Mouse (Mus musculus) MN1 (cell line): ENCODE measurements around the gene Samd8.

Source experiments
- DNase-seq: peaks from one replicate; pipeline ENCODE4 v3.0.0-alpha.2; 2016; ENCODE audit warnings: low spot score

The Samd8 gene

DNA sequence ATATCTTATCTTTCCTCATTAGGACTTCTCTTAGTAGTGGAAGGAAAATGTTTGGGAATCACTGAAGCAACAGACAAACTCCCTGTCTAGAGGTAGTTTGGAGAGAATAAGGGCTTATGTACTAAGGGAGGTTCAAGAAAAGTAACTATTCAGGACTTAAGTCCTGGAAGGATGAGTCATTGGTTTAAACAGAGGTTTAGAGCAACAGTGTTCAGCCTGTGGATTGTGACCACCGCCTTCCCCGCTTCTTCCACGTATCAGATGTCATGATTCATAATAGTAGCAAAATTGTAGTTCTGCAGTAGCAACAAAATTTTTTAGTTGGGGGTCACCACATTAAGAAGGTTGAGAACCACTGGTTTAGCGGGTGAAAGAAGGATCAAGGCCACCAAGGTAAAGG lies 50.3 kb downstream of the Samd8 start:
- no peak for DNase-seq

DNA sequence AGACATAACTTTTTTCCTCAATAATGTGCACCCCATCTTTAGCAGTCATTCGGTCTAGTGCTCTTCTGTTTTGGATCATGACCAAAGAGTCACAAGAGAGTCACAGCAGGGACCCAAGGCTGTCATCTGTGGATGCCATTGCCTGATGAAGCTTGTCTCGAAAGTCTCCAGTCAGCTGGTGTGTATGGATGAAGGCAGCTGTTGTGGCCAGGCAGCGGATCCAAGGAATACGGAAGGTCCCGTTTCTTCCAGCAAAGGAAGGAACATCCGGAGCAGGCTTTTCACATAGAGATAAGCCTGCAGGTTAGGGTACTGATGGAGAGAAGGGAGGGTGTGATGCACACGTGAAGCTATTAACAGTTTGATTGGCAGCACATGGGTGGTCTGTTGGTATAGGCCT lies 51.3 kb downstream of the Samd8 start:
- DNase-seq: no peak

DNA sequence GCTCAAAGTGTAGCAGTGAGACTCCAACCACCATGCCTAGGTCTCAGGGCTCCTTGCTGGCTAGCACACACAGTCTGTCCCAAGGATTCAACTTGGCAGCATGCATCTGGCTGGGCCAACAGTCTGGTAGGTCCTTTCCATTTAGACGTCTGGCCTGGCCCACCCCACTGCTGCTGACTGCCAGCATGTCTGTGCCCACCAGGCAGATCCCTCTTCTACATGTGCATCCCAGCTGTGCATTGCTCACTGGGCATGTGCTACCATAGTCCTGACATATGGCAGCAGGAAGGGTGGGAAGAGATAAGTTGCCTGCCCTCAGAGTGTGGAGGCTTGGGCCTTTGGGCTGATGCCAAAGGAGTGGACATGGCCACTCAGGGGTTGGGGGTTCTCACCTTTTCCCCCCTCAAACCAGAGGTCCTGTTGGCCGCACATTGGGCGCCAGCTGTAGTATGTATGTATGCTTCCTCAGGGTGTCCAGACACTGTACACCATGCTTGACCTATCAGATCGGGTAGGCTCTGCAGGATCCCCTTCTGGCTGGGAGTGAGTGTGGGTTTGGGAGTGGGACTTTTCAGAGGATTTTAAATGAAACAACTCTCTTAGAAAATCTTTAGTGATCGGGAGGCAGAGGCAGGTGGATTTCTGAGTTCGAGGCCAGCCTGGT lies 52.3 kb downstream of the Samd8 start:
- no peak for DNase-seq

DNA sequence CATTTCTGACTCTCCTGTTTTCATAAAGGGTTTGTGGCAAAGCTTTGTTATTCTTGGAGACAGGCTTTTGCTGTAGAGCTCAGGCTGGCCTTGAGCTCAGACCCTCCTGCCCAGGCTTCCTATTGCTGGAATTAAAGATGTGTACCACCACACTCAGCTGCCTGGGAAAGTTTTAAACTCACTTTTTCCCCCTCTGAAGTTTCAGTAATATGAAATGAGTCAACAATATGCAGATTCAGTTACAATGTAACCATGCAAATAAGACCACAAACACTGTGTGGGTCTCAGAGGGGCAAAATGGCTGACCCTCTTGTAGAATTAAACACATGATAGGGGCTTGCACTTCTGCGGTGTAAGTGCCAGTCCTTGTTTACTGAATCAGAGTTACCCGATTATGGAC lies 55.9 kb downstream of the Samd8 start:
- DNase-seq: no peak

DNA sequence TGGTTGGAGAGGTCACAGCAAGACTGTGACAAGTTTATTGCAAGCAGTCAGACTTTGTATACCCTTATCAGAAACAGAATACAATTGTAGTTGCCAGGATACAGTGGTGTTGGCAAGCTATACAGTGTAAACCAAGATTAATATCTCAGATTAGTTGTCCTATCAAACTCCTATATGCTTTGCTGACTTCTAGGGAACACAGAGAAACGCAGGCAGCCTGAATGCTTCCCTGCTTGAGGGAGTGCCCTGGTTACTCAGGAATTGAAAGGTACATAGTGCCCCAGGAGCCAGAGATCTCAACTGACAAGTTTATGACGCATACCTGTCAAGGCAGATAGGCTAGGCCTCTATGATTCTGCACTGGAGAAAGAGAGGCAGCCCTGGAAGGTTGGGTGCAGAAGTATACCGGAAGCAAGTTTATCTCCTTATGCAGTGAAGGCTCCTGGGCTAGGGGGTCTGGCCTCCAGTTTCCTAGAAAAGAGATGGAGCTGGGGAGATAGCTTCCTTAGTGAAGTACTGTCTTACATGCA lies 56.4 kb downstream of the Samd8 start:
- DNase-seq: no peak

DNA sequence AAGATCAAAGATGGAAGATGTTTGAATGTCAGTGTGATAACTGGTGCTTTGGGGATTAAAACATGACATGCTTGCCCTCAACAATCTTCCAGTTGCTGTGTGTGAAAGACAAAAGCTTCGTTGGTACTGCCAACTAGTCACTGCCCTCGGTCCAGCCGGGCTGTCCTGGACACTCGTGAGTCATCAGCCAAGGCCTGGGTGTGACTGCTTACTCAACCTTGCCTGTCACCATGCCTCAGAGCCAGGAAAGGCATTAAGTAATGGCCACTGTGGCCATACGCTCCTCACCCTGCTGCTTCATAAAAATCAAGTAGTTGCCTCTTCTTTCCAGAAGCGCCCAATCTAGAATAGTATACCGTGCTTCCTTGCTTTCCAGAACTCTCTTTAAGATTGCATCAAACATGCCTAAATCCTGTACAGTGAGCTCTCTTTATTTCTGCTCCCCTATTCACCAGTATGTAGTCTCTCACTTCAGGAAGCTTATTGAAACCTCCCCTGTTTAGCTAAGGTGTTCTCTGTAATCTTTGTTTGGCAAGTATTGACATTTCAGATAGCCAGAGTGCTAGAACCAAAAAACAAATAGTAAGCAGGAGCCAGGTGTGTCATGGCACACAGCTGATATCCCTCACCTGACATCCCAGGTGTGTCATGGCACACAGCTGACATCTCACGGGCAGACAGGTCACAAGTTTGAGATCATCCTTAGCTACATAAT lies 58.0 kb downstream of the Samd8 start:
- peak; percentile 16 for DNase-seq

DNA sequence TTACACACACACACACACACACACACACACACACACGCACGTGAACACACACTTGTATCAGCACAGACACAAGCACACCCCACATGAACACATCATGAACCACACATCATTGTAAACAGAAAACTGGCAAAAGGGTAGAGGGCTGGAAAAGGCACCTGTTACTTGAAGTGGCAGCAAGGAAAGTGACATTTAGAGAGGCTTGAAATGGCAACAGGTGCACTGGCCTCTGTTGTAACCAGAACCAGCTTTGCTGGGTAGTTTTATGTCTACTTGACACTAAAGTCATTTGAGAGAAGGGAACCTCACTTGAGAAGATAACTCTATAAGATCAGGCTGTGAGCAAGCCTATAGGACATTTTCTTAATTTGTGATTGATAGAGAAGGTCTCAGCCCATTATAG lies 59.1 kb downstream of the Samd8 start:
- DNase-seq: no peak

DNA sequence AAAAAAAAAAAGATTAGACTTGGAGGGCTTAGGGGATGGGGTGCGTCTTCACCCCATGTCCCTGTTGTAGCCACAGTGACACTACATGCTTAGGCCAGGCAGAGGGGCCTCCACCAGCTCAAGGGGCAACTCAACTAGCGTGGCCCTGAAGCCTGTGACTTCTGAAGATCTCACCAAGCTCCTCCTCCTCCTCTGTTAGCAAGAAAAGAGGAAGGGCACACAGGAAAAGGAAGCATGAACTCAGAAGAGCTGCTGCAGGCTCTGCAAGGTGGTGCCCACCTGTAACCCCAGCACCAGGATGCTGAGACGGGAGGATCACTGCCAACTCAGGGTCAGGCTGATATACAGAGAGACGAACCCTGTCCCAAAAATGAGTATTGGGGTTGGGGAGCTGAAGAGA lies 61.0 kb downstream of the Samd8 start:
- no peak for DNase-seq

DNA sequence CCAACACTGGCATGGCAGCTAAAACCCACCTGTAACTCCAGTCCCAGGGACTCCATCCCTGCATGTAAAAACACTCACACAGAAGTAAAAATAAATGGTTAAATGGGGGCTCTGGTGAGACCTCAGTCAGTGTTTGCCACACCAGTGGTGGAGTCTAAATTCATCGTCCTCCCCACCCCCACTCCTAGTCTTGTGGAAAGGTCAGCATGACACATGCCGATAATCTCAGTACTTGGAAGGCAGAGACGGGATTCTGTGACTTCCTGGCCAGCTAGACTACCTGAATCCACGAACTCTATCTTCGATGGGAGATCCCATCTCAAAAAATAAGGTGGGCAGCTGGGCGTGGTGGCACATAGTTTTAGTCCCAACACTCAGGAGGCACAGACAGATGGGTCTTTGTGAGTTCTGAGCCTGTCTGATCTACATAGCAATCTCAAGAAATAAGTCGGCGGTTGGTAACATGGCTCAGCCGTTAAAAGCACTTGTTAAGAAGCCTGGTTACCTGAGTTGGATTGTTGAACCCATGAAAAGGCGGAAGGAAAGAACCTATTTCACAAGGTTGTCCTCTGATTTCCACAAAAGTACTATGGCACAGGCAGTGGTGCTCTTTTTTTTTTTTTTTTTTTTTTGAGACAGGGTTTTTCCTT lies 61.5 kb downstream of the Samd8 start:
- DNase-seq: no peak

DNA sequence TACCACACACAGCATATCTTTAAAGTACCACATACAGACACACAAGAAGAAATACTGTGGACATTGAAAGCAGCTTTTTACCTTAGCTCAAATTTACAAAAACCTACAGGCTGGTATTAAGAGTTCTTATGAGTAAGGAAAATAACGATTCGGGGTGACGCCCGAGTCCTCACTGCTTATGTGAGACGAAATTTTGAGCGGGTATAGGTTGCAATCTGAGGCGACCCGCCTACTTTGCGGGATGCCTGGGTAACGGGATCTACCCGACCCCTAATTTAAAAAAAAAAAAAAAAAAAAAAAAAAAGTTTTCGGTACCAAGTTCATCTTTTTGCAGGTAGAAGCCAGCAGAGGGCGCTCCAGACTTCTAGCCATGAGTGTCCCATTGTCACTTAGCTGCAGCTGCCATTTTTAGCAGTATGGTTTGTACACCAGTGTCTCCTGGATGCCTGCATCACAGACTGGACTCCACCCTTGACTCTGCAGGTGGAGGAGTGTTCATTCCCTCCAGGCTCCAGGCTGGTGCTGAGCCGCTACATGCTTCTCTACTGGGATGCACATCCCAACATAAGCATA lies 62.3 kb downstream of the Samd8 start:
- peak; percentile 54 for DNase-seq

DNA sequence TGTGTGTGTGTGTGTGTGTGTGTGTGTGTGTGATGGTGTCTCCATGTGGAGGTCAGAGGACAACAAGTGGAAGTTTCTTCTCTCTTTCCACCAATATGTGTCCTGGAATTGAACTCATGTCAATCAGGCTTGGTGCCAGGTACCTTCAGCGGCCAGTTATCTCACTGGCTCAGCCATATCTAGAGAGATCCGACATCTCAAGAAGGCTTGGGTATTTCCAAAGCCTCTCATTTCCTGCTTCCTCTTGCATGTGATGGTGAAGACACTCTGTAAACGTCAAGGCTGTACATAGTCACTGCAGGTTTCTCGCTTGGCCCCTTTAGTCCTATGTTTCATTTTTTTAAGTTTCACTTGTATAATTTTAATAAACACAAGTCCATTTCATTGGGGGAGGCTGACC lies 62.9 kb downstream of the Samd8 start:
- no peak for DNase-seq

DNA sequence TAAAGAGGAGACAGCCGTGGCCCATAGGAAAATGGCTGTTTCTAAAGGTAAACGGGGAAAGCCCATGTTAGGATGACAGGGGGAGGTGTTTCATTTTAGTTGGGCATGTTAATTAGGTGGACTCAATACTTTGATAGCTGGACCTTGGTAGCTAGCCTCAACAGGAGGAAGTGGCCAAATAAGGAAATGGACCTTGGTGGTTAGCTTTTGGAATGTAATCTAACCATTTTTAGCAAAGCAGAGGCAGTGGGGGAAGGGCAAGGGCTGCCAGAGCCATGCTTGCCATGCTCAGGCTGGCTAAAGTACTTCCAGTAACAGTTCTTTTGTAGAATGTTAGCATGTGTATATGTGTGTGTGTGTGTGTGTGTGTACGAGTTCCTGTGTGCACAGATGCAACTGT lies 63.5 kb downstream of the Samd8 start:
- DNase-seq: no peak

DNA sequence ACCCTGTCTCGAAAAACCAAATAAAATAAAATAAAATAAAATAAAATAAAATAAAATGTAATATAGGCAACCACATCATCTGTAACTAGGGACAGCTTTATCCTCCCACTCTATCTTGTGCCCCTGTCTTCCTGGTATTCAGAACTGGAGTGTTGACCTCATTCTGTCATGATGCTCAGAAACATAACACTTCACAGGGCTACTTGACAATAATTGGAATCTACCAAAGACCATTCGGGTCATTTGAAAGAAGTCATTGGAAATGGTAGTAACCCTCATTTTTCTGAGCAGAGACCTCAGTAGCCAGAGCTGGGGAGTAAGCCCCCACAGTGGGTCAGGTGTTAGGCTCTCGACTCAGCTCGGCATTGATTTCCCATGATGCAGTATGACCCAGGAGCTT lies 64.3 kb downstream of the Samd8 start:
- peak; percentile 19 for DNase-seq

DNA sequence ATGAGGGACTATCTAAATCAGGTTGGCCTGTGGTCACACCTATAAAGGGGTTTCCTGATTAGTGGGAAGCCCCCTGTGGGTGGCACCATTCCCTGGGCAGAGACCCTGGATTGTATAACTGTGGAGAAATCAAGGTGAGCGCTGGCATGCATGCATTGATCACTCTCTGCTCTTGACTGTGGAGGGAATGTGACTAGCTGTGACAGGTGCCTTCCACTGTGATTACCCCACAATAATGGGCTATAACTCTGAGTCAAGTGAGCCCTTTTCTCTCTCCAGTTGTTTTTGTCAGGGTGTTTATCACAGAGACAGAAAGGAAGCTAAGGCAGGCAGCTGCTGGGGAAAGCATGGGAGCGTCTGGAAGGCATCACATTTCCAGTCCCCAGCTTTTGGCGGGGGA lies 65.9 kb downstream of the Samd8 start:
- DNase-seq: no peak

DNA sequence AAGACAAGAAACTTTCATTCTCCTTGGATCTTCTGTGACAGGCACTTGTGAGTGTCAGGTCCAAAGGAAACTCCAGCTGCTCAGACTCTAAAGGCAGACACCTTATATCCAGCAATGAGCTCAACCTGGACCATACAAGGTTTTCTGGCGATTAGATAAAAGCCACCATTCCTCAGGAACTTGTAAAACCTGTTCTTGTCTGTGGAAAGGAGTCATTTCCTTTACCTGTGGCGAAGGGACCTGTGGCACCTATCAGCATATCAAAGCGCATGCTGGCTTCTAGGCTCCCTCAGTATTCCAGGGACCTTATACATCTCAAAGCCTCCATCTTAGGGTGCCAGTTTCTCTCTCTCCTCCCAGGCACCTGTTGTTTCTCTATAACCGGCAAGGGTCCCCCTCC lies 67.1 kb downstream of the Samd8 start:
- no peak for DNase-seq

DNA sequence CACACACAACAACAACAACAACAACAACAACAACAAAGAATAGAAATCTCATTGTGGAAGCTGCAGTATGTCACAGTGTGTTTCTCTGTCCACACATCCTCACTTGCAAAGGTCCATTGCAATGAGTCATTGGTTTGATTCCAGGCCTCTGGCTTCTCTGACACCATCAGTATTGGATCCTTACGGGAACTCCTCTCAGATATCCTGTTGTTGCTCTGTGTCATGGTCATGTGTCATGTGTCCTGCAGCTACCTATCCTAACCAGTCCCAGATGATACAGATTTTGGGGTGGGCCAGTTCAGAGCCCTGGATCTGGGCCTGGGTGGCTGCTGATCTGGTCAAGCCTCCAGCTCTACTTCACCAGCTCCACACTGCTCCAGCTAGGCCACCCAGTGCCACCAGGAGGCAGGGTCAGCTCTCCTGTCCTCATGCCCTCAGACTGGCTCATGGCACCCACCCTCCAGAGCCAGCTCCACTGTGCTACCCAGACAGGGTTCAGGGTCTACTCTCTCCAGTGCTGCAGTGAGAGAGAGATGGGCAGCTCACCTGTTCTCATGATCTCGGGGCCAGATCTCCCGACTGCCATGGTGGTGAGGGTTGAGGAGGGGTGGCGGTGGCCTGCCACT lies 70.7 kb downstream of the Samd8 start:
- DNase-seq: no peak

DNA sequence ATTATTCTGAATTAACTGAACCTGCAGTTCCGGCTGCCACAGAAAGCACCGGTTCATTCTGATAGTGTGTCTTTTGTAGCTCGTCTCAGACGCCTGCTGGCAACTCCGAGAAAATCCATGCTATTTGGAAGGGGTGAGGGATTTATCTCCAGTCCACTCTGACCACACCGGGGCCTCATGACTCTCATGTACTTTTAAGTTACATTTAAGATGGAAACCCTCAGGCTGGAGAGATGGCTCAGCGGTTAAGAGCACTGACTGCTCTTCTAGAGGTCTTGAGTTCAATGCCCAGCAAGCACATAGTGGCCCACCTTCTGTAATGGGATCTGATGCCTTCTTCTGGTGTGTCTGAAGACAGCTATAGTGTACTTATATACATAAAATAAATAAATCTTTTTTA lies 72.0 kb downstream of the Samd8 start:
- DNase-seq: no peak

DNA sequence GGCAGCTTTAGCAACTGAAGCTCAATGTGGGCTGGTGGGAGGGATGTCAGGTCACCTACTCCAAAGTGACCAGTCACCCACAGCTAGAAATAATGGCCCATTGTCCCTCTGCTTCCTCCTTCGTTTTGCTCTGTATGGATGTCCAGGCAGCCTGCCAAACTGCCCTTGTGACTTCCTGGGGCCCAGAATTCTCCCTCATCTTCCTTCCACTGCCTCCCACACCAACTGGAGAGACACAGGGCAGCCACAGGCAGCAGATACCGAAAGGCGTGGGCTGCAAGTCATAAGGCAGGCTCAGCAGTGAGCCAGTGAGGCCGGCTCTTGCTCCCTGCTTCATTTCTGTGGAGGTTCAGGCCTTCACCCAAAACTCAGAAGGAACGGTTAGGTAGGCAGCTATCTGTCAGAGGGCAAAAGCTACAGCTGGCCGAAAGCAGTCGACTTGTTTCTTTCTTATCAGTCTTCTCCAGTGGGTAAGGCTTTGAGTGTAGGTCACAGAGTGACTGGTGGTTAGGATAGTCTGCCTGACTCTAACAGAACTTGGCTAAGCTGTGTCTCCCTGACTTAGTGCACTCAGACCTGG lies 72.6 kb downstream of the Samd8 start:
- peak; percentile 66 for DNase-seq

DNA sequence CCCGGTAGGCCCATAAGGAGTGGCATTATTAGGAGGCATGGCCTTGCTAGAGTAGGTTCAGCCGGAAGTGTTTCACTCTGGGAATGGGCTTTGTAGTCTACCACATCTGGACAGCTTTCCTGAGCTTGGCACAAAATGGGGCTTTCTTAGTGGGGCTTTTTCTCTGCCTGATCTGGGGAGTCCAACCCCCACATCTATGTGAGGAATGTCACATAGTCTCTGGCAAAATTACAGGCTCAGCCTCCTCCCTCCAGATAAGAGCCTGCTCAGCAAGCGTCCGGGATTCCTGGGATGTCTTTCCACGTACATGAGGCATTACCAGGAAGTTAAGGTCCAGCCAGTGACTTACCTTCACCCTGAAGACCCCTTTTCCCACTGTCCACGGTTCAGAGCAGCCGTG lies 73.6 kb downstream of the Samd8 start:
- no peak for DNase-seq

DNA sequence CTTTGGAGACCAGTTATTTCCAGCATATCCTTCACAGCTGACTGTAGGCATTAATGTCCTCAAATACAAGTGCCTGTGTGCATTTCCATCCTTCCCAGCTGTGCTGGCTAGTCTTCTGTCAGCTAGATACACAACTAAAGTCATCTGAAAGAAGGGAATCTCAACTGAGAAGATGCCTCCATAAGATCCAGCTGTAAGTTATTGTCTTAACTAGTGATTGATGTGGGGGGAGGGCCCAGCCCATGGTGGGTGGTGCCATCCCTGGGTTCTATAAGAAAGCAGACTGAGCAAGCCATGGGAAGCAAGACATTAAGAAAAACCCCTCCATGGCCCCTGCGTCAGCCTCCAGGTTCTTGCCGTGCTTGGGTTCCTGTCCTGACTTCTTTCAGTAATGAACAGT lies 74.6 kb downstream of the Samd8 start, which contains the start of gene Vdac2:
Vdac2 (plus strand) TSS at position 301 of the 400 bp plus-strand sequence.
- DNase-seq: no peak

DNA sequence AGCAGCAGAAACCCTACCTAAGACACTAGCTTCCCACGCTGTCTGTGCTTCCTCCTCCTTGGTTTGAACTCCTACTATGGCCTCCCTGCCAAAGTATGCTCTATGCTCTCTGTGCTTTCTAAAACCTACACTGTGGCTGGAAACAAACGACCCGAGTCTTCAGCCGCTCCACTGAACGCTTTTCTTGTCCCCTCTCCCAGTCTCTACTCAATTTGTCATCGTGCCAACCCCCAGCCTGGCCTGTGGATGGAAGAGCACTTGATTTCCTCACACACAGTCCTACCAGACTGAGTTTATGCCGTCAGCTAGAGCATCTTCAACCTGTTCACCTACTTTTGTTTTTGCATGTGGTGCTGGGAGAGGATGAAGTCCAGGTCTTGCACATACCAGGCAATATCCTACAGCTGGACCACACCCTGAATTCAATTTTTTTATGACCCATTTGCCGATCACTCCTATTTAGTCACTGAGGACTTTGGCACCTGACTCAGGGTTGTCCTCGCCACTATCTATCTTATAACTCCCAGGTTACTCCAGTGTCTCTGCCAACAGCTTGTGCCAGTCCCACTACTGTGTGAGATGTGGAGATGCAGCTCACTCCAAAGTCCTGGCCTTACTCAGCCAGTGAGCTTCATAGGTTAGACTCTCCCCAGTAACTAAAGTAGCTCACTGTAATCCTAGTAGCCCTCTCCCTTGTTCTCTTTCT lies 75.6 kb downstream of the Samd8 start:
- DNase-seq: no peak
